Comparison of ENCODE assay signal across 8 mouse cellular contexts in genomic region chr4:32981617-32982016, GRCm38 (mm10). TPM values are rescaled to one million over a fixed set of nuclear protein-coding genes. Genes with fewer than 3 reads are reported as not detected.
DNase-seq lines count a peak whose midpoint lies in the region; ATAC-seq and TF ChIP-seq lines count a peak whose summit lies in the region.

No protein-coding gene starts in this region.

- H3K4me3 ChIP-seq in hindbrain, embryonic 11.5 days (ENCODE audit: low read depth, low read length), result no peak overlapping the region
- H3K4me3 ChIP-seq in hindbrain, embryonic 16.5 days (ENCODE audit: low read length), result no peak overlapping the region
- H3K4me3 ChIP-seq in heart, embryonic 12.5 days, result peak overlapping the region; percentile 95; the same call in 1 of the 2 replicates
- H3K4me3 ChIP-seq in limb, embryonic 11.5 days (ENCODE audit: low read depth, low read length), result 0 out of 2 replicates have a peak overlapping the region, but pooled peaks have one; percentile 8
- H3K4me3 ChIP-seq in midbrain, postnatal 0 days (ENCODE audit: low read depth, low read length), result peak overlapping the region; percentile 90; the same call in 1 of the 2 replicates

- no peaks in the 10 kb centered on the region for H3K9me3 ChIP-seq in hindbrain, embryonic 11.5 days (ENCODE audit: control insufficient read depth, low read length)
- H3K9me3 ChIP-seq in hindbrain, embryonic 16.5 days (ENCODE audit: control insufficient read depth, low read length), result no peaks in the 10 kb centered on the region
- no peaks in the 10 kb centered on the region for H3K9me3 ChIP-seq in heart, embryonic 12.5 days (replicated peaks)
- no peaks in the 10 kb centered on the region for H3K9me3 ChIP-seq in limb, embryonic 11.5 days (ENCODE audit: control insufficient read depth, low read length)
- no peaks in the 10 kb centered on the region for H3K9me3 ChIP-seq in midbrain, postnatal 0 days (ENCODE audit: low read length)

- TF ChIP-seq CTCF in midbrain, postnatal 0 days (IDR thresholded peaks at IDR 0.05), result no peak

- no peaks in the 10 kb centered on the region; the same call in 1 of the 2 replicates for H3K4me1 ChIP-seq in hindbrain, embryonic 11.5 days (replicated peaks; ENCODE audit: control insufficient read depth, insufficient read depth, low read length)
- H3K4me1 ChIP-seq in hindbrain, embryonic 16.5 days (ENCODE audit: control insufficient read depth, insufficient read depth, low read depth, low read length), result peaks cover 19% of the 10 kb centered on the region
- H3K4me1 ChIP-seq in heart, embryonic 12.5 days (replicated peaks), result peaks cover 33% of the 10 kb centered on the region
- H3K4me1 ChIP-seq in limb, embryonic 11.5 days (ENCODE audit: control insufficient read depth, insufficient read depth, low read length), result peaks cover 11% of the 10 kb centered on the region; the same call in 1 of the 2 replicates
- peaks cover 4% of the 10 kb centered on the region; the same call in 1 of the 2 replicates for H3K4me1 ChIP-seq in midbrain, postnatal 0 days (ENCODE audit: insufficient read depth, low read length)

- H3K36me3 ChIP-seq in hindbrain, embryonic 11.5 days (ENCODE audit: control insufficient read depth, insufficient read depth, low read length), result no peaks in the 10 kb centered on the region
- no peaks in the 10 kb centered on the region for H3K36me3 ChIP-seq in hindbrain, embryonic 16.5 days (ENCODE audit: control insufficient read depth, insufficient read depth, low read length)
- H3K36me3 ChIP-seq in heart, embryonic 12.5 days, result no peaks in the 10 kb centered on the region
- H3K36me3 ChIP-seq in limb, embryonic 11.5 days (ENCODE audit: control insufficient read depth, insufficient read depth, low read length), result no peaks in the 10 kb centered on the region
- H3K36me3 ChIP-seq in midbrain, postnatal 0 days (ENCODE audit: insufficient read depth, low read length), result no peaks in the 10 kb centered on the region

- peak; percentile 4 for DNase-seq in hindbrain, embryonic 11.5 days (ENCODE audit: low spot score)
- DNase-seq in limb, embryonic 11.5 days (ENCODE audit: low spot score), result no peak
- DNase-seq in midbrain, postnatal 0 days (ENCODE audit: low spot score), result no peak
- no peak for DNase-seq in spleen, postnatal 14 days (ENCODE audit: low spot score in 2 of 2)
- DNase-seq in layer of hippocampus, adult 9-11 months, result no peak
- DNase-seq in urinary bladder, postnatal 25 days (ENCODE audit: low spot score), result no peak

- WGBS in hindbrain, embryonic 11.5 days, result 24% methylated on average over 5 of the region's 5 CpGs
- WGBS in hindbrain, embryonic 16.5 days, result 47% methylated on average over 5 of the region's 5 CpGs
- 7% methylated on average over 5 of the region's 5 CpGs for WGBS in heart, embryonic 12.5 days
- WGBS in limb, embryonic 11.5 days, result 14% methylated on average over 5 of the region's 5 CpGs
- 38% methylated on average over 5 of the region's 5 CpGs for WGBS in midbrain, postnatal 0 days

- no peak overlapping the region for H3K27ac ChIP-seq in hindbrain, embryonic 11.5 days (ENCODE audit: low read depth, low read length)
- H3K27ac ChIP-seq in hindbrain, embryonic 16.5 days (ENCODE audit: low read depth, low read length), result no peak overlapping the region
- H3K27ac ChIP-seq in heart, embryonic 12.5 days (ENCODE audit: poor library complexity, severe bottlenecking), result 0 out of 2 replicates have a peak overlapping the region, but pooled peaks have one; percentile 4
- no peak overlapping the region for H3K27ac ChIP-seq in limb, embryonic 11.5 days (replicated peaks; ENCODE audit: low read depth, low read length)
- no peak overlapping the region for H3K27ac ChIP-seq in midbrain, postnatal 0 days (ENCODE audit: low read depth, low read length)

- ATAC-seq in hindbrain, embryonic 11.5 days (ENCODE audit: low FRiP score), result no peak
- no peak for ATAC-seq in hindbrain, embryonic 16.5 days
- no peak for ATAC-seq in heart, embryonic 12.5 days (ENCODE audit: insufficient number of reproducible peaks, low FRiP score)
- ATAC-seq in limb, embryonic 11.5 days (ENCODE audit: insufficient number of reproducible peaks, low FRiP score, low TSS enrichment, low read depth), result no peak
- ATAC-seq in midbrain, postnatal 0 days (ENCODE audit: low FRiP score), result no peak

- no peaks in the 10 kb centered on the region for H3K27me3 ChIP-seq in hindbrain, embryonic 11.5 days (ENCODE audit: control insufficient read depth, insufficient read depth, low read length)
- no peaks in the 10 kb centered on the region for H3K27me3 ChIP-seq in hindbrain, embryonic 16.5 days (replicated peaks; ENCODE audit: control insufficient read depth, insufficient read depth, low read length)
- no peaks in the 10 kb centered on the region for H3K27me3 ChIP-seq in heart, embryonic 12.5 days (replicated peaks)
- no peaks in the 10 kb centered on the region; the same call in 1 of the 2 replicates for H3K27me3 ChIP-seq in limb, embryonic 11.5 days (ENCODE audit: control insufficient read depth, insufficient read depth, low read length)
- no peaks in the 10 kb centered on the region for H3K27me3 ChIP-seq in midbrain, postnatal 0 days (ENCODE audit: insufficient read depth, low read length)

- no peak overlapping the region for H3K9ac ChIP-seq in hindbrain, embryonic 11.5 days (ENCODE audit: low read depth, low read length)
- H3K9ac ChIP-seq in hindbrain, embryonic 16.5 days (ENCODE audit: low read depth, low read length), result no peak overlapping the region
- no peak overlapping the region for H3K9ac ChIP-seq in heart, embryonic 12.5 days
- no peak overlapping the region for H3K9ac ChIP-seq in limb, embryonic 11.5 days (ENCODE audit: low read length)
- H3K9ac ChIP-seq in midbrain, postnatal 0 days (replicated peaks; ENCODE audit: low read length, poor library complexity, severe bottlenecking), result no peak overlapping the region

- H3K4me2 ChIP-seq in hindbrain, embryonic 11.5 days (replicated peaks; ENCODE audit: low read depth, low read length), result no peak overlapping the region
- no peak overlapping the region for H3K4me2 ChIP-seq in hindbrain, embryonic 16.5 days (ENCODE audit: low read length)
- H3K4me2 ChIP-seq in heart, embryonic 12.5 days, result peak overlapping the region; percentile 93
- no peak overlapping the region for H3K4me2 ChIP-seq in limb, embryonic 11.5 days (ENCODE audit: low read depth, severe bottlenecking)
- H3K4me2 ChIP-seq in midbrain, postnatal 0 days (ENCODE audit: low read depth, low read length, poor library complexity, severe bottlenecking), result peak overlapping the region; percentile 95

RNA-seq across cellular contexts. Expression of gene Rragd, which starts 1.2 kb away (rescaled TPM):
- polyA plus RNA-seq in hindbrain, embryonic 11.5 days (2014; fragmentation: Nextera tagmentation; extraction: Ambion mirVana), result 36.6 and 53.5 TPM in 2 replicates
- polyA plus RNA-seq in hindbrain, embryonic 16.5 days (2015; fragmentation: Nextera tagmentation; extraction: Ambion mirVana), result 31.1 and 31.3 TPM in 2 replicates
- polyA plus RNA-seq in heart, embryonic 12.5 days (2016; fragmentation: Nextera tagmentation; extraction: Ambion mirVana), result 61.2 and 64.1 TPM in 2 replicates
- polyA plus RNA-seq in limb, embryonic 11.5 days (2014; fragmentation: Nextera tagmentation; extraction: Ambion mirVana), result 25.8 and 26.1 TPM in 2 replicates
- total RNA-seq in midbrain, postnatal 0 days (2014; rRNA removed), result 52.7 and 54.9 TPM in 2 replicates
- polyA plus RNA-seq in midbrain, postnatal 0 days (2015; fragmentation: Nextera tagmentation; extraction: Ambion mirVana), result 28.5 and 35.0 TPM in 2 replicates

RNA-seq across cellular contexts. Expression of gene Ankrd6, which starts 31.0 kb away (rescaled TPM):
- polyA plus RNA-seq in hindbrain, embryonic 11.5 days (2014; fragmentation: Nextera tagmentation; extraction: Ambion mirVana), result 22.4 and 27.4 TPM in 2 replicates
- 22.2 and 27.1 TPM in 2 replicates for polyA plus RNA-seq in hindbrain, embryonic 16.5 days (2015; fragmentation: Nextera tagmentation; extraction: Ambion mirVana)
- 7.0 and 7.7 TPM in 2 replicates for polyA plus RNA-seq in heart, embryonic 12.5 days (2016; fragmentation: Nextera tagmentation; extraction: Ambion mirVana)
- polyA plus RNA-seq in limb, embryonic 11.5 days (2014; fragmentation: Nextera tagmentation; extraction: Ambion mirVana), result 9.4 and 10.4 TPM in 2 replicates
- 38.1 and 44.7 TPM in 2 replicates for total RNA-seq in midbrain, postnatal 0 days (2014; rRNA removed)
- polyA plus RNA-seq in midbrain, postnatal 0 days (2015; fragmentation: Nextera tagmentation; extraction: Ambion mirVana), result 22.7 and 23.2 TPM in 2 replicates

RNA-seq across cellular contexts. Expression of gene Ube2j1, which starts 49.6 kb away (rescaled TPM):
- polyA plus RNA-seq in hindbrain, embryonic 11.5 days (2014; fragmentation: Nextera tagmentation; extraction: Ambion mirVana), result 50.4 and 62.8 TPM in 2 replicates
- polyA plus RNA-seq in hindbrain, embryonic 16.5 days (2015; fragmentation: Nextera tagmentation; extraction: Ambion mirVana), result 69.5 and 72.4 TPM in 2 replicates
- 30.6 and 35.5 TPM in 2 replicates for polyA plus RNA-seq in heart, embryonic 12.5 days (2016; fragmentation: Nextera tagmentation; extraction: Ambion mirVana)
- 40.9 and 42.2 TPM in 2 replicates for polyA plus RNA-seq in limb, embryonic 11.5 days (2014; fragmentation: Nextera tagmentation; extraction: Ambion mirVana)
- 119 and 126 TPM in 2 replicates for total RNA-seq in midbrain, postnatal 0 days (2014; rRNA removed)
- 70.1 and 70.3 TPM in 2 replicates for polyA plus RNA-seq in midbrain, postnatal 0 days (2015; fragmentation: Nextera tagmentation; extraction: Ambion mirVana)

Comparison
In these comparisons a context has a peak if more than half of its experiments do, and no peak if none do; other contexts are left out.
1. H3K4me2 ChIP-seq: peak in heart, embryonic 12.5 days (single experiment) and midbrain, postnatal 0 days (single experiment); none in hindbrain, embryonic 11.5 days (single experiment), hindbrain, embryonic 16.5 days (single experiment) and limb, embryonic 11.5 days (single experiment).
2. H3K4me3 ChIP-seq: peak in heart, embryonic 12.5 days (single experiment), limb, embryonic 11.5 days (single experiment) and midbrain, postnatal 0 days (single experiment); none in hindbrain, embryonic 11.5 days (single experiment) and hindbrain, embryonic 16.5 days (single experiment).